Mouse (Mus musculus): ENCODE measurements around the gene Dmkn. TPM values are rescaled to one million over a fixed set of nuclear protein-coding genes. Genes with fewer than 3 reads are reported as not detected.

Dmkn gene
- polyA plus RNA-seq, 1 experiment from 2014 or later, result not detected

DNA sequence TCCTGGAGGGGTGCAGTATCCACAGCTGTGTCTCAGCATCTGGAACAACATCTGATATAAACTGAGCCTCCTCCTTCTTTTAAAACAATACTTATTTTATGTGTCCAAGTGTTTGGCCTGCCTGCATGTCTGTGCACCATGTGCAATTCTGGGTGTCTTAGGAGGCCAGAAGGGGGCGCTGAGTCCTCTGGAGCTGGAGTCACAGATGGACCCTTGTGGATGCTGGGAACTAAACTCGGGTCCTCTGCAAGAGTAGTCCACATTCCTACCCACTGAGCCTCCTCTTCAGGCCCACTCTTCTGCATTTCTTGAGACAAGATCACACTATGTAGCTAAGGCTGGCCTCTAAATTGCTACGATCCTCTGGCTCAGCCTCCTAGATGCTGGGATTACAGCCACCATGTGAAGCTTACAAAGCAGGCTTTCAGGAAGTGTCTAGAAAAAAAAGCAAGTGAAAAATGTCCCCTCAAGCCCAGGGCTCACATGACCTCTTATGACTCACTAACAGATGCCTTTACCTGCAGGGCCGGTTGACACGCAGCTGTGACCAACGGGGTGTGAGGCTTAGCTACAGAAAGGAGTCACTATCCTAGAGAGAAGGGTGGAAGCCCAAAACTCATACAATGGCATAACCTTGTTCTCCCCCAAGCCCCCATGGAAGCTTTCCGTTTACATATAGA is 15.9 kb upstream of the Dmkn start:
- ATAC-seq (replicated peaks; ENCODE audit: insufficient number of reproducible peaks, low FRiP score, low TSS enrichment, low read depth), result no peak
- Histone ChIP-seq H3K4me1 (ENCODE audit: control insufficient read depth, insufficient read depth, low read length) (no peaks in the 10 kb centered on the region), H3K9me3 (replicated peaks; ENCODE audit: control insufficient read depth, low read length) (no peaks in the 10 kb centered on the region), H3K4me2 (ENCODE audit: low read depth, low read length) (no peak overlapping the region), H3K36me3 (replicated peaks; ENCODE audit: control insufficient read depth, insufficient read depth, low read depth, low read length) (no peaks in the 10 kb centered on the region), H3K9ac (replicated peaks; ENCODE audit: low read length) (no peak overlapping the region), H3K4me3 (ENCODE audit: low read depth, low read length) (no peak overlapping the region), H3K27ac (replicated peaks; ENCODE audit: low read depth, low read length) (no peak overlapping the region), H3K27me3 (ENCODE audit: control insufficient read depth, insufficient read depth, low read length) (no peaks in the 10 kb centered on the region)
- WGBS, result 84% methylated on average over 7 of the region's 7 CpGs
- no peak for DNase-seq (ENCODE audit: low spot score)

DNA sequence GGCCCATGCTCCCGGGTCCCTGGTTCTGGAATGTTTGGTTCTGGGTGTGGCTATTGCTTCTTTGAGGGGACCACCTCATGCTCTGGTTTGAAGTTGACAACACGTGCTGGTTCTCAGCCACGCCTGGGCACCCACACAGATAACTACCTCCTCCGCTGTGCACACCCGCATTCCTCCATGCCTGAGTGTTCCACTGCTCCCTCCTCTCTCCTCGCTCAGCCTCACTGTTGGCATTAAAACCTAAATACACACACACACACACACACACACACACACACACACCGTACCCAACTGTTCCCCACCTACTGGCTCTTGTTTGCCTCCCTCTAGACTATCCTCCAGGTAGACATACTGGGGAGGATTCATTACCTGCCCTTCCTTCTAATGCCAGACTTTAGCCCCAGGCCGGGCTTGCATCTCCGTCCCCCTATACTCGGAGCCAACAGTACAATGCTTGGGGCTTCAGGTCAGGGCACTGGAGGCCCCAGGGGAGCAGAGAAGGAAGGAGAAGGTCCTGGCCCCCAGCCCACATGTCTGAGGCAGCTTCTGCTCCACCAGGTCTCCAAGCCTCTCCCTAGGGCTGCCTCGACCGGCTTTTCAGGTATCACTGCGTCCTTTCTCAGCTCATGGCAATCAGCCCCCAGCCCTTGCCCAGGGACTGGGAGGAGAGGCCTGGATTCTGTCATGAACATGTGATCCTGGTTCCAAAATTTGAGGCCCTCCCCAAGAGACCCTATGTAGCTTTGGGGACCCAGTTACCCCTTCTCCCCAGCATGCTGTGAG is 13.5 kb upstream of the Dmkn start:
- H3K4me1 ChIP-seq (ENCODE audit: control insufficient read depth, insufficient read depth, low read length), result no peaks in the 10 kb centered on the region
- no peak overlapping the region for H3K27ac ChIP-seq (replicated peaks; ENCODE audit: low read depth, low read length)
- H3K4me3 ChIP-seq (ENCODE audit: low read depth, low read length), result no peak overlapping the region
- no peak overlapping the region for H3K9ac ChIP-seq (replicated peaks; ENCODE audit: low read length)
- no peaks in the 10 kb centered on the region for H3K36me3 ChIP-seq (replicated peaks; ENCODE audit: control insufficient read depth, insufficient read depth, low read depth, low read length)
- no peak overlapping the region for H3K4me2 ChIP-seq (ENCODE audit: low read depth, low read length)
- H3K9me3 ChIP-seq (replicated peaks; ENCODE audit: control insufficient read depth, low read length), result no peaks in the 10 kb centered on the region
- no peaks in the 10 kb centered on the region for H3K27me3 ChIP-seq (ENCODE audit: control insufficient read depth, insufficient read depth, low read length)
- DNase-seq (ENCODE audit: low spot score) (no peak), ATAC-seq (replicated peaks; ENCODE audit: insufficient number of reproducible peaks, low FRiP score, low TSS enrichment, low read depth) (no peak)
- 87% methylated on average over 13 of the region's 13 CpGs for WGBS

GRCm38 (mm10) chr7:30751086-30751669 is 12.4 kb upstream of the Dmkn start, which contains the start of gene Sbsn:
Gene Sbsn (plus strand): TSS chr7:30751471.
- no peaks in the 10 kb centered on the region for H3K27me3 ChIP-seq (ENCODE audit: control insufficient read depth, insufficient read depth, low read length)
- no peaks in the 10 kb centered on the region for H3K4me1 ChIP-seq (ENCODE audit: control insufficient read depth, insufficient read depth, low read length)
- no peak within 1 kb of the TSS for H3K27ac ChIP-seq (replicated peaks; ENCODE audit: low read depth, low read length)
- ATAC-seq (replicated peaks; ENCODE audit: insufficient number of reproducible peaks, low FRiP score, low TSS enrichment, low read depth) (no peak), DNase-seq (ENCODE audit: low spot score) (no peak)
- H3K9ac ChIP-seq (replicated peaks; ENCODE audit: low read length), result no peak within 1 kb of the TSS
- H3K4me3 ChIP-seq (ENCODE audit: low read depth, low read length), result no peak within 1 kb of the TSS
- H3K36me3 ChIP-seq (replicated peaks; ENCODE audit: control insufficient read depth, insufficient read depth, low read depth, low read length), result no peaks in the 10 kb centered on the region
- no peak within 1 kb of the TSS for H3K4me2 ChIP-seq (ENCODE audit: low read depth, low read length)
- no peaks in the 10 kb centered on the region for H3K9me3 ChIP-seq (replicated peaks; ENCODE audit: control insufficient read depth, low read length)
- 72% methylated on average over 5 of the region's 5 CpGs for WGBS

DNA sequence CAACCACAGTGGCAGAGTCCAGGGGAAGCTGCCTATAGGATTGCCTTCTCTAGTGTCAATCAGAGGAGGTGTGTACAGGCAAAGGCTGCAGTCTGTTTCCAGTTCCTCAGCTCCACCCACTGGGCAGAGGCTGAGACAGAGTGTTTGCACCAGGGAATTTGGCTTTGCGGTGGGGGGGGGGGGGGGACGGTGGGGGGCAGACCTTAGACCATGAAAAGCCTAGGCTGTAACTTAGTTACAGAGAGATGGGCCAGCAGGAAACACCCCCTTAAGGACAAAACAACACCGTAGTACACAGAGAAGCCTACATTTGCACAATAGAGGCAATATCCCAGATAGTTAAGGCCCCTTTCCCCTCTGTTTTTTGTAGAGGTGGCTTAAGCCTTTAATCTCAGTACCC is 6.6 kb upstream of the Dmkn start:
- H3K4me1 ChIP-seq (ENCODE audit: control insufficient read depth, insufficient read depth, low read length), result no peaks in the 10 kb centered on the region
- ATAC-seq (replicated peaks; ENCODE audit: insufficient number of reproducible peaks, low FRiP score, low TSS enrichment, low read depth) (no peak), DNase-seq (ENCODE audit: low spot score) (no peak)
- no peaks in the 10 kb centered on the region for H3K9me3 ChIP-seq (replicated peaks; ENCODE audit: control insufficient read depth, low read length)
- WGBS, result 65% methylated on average over 3 of the region's 3 CpGs
- no peak overlapping the region for H3K4me2 ChIP-seq (ENCODE audit: low read depth, low read length)
- no peak overlapping the region for H3K4me3 ChIP-seq (ENCODE audit: low read depth, low read length)
- no peaks in the 10 kb centered on the region for H3K27me3 ChIP-seq (ENCODE audit: control insufficient read depth, insufficient read depth, low read length)
- no peak overlapping the region for H3K9ac ChIP-seq (replicated peaks; ENCODE audit: low read length)
- H3K27ac ChIP-seq (replicated peaks; ENCODE audit: low read depth, low read length), result no peak overlapping the region
- H3K36me3 ChIP-seq (replicated peaks; ENCODE audit: control insufficient read depth, insufficient read depth, low read depth, low read length), result no peaks in the 10 kb centered on the region

DNA sequence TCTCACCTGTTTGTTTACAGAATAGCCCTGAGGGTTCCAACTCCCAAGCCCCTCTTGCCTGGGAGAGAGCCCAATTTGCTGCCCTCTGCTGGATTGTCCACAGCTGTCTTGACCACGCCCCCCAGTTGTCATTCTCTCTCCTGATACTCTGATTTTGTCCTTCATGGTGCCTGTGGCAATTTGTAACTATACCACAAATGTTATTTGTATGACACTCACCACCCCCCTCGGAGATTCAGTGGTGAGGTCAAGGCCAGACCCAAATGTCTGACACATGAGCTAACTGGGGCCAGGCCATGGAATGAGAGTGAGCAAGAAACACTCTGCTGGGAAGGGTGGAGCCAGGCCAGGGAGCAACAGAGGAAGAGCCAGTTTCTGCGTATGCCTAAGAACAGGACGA is 4.7 kb upstream of the Dmkn start:
- Histone ChIP-seq H3K9ac (replicated peaks; ENCODE audit: low read length) (no peak overlapping the region), H3K4me3 (ENCODE audit: low read depth, low read length) (no peak overlapping the region), H3K4me1 (ENCODE audit: control insufficient read depth, insufficient read depth, low read length) (no peaks in the 10 kb centered on the region), H3K27ac (replicated peaks; ENCODE audit: low read depth, low read length) (no peak overlapping the region), H3K9me3 (replicated peaks; ENCODE audit: control insufficient read depth, low read length) (no peaks in the 10 kb centered on the region), H3K36me3 (replicated peaks; ENCODE audit: control insufficient read depth, insufficient read depth, low read depth, low read length) (no peaks in the 10 kb centered on the region), H3K4me2 (ENCODE audit: low read depth, low read length) (no peak overlapping the region), H3K27me3 (ENCODE audit: control insufficient read depth, insufficient read depth, low read length) (no peaks in the 10 kb centered on the region)
- ATAC-seq (replicated peaks; ENCODE audit: insufficient number of reproducible peaks, low FRiP score, low TSS enrichment, low read depth) (no peak), DNase-seq (ENCODE audit: low spot score) (peak; percentile 44)
- WGBS, result 33% methylated on average over 4 of the region's 4 CpGs

- WGBS, result 78% methylated on average over 4 of the region's 4 CpGs
- H3K36me3 ChIP-seq (replicated peaks; ENCODE audit: control insufficient read depth, insufficient read depth, low read depth, low read length), result no peaks in the 10 kb centered on the region
- no peak for DNase-seq (ENCODE audit: low spot score)
- H3K27ac ChIP-seq (replicated peaks; ENCODE audit: low read depth, low read length), result no peak overlapping the region
- H3K9me3 ChIP-seq (replicated peaks; ENCODE audit: control insufficient read depth, low read length), result no peaks in the 10 kb centered on the region
- H3K4me3 ChIP-seq (ENCODE audit: low read depth, low read length), result no peak overlapping the region
- H3K27me3 ChIP-seq (ENCODE audit: control insufficient read depth, insufficient read depth, low read length), result no peaks in the 10 kb centered on the region
- H3K9ac ChIP-seq (replicated peaks; ENCODE audit: low read length), result no peak overlapping the region
- H3K4me2 ChIP-seq (ENCODE audit: low read depth, low read length), result no peak overlapping the region
- no peaks in the 10 kb centered on the region for H3K4me1 ChIP-seq (ENCODE audit: control insufficient read depth, insufficient read depth, low read length)
- no peak for ATAC-seq (replicated peaks; ENCODE audit: insufficient number of reproducible peaks, low FRiP score, low TSS enrichment, low read depth)
Measured at GRCm38 (mm10) chr7:30761769-30762352, 1.7 kb upstream of the Dmkn start.

DNA sequence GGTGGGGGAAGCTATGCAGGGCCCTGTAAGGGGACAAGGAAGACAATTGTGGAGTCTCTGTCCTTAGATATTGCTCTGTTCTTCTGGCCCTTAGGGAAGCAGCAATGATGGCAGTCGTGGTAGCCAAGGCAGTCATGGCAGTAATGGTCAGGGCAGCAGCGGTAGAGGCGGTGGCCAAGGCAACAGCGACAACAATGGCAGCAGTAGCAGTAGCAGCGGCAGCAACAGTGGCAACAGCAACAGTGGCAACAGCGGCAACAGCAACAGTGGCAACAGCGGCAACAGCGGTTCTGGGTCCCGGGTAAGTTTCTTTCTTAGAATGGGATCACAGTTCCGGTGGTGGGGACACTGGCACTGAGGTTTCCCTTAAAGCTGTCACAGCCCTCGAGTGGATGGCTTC is 1.6 kb downstream of the Dmkn start:
- Histone ChIP-seq H3K4me3 (ENCODE audit: low read depth, low read length) (no peak overlapping the region), H3K4me1 (ENCODE audit: control insufficient read depth, insufficient read depth, low read length) (no peaks in the 10 kb centered on the region), H3K27me3 (ENCODE audit: control insufficient read depth, insufficient read depth, low read length) (no peaks in the 10 kb centered on the region), H3K36me3 (replicated peaks; ENCODE audit: control insufficient read depth, insufficient read depth, low read depth, low read length) (no peaks in the 10 kb centered on the region), H3K9ac (replicated peaks; ENCODE audit: low read length) (no peak overlapping the region), H3K27ac (replicated peaks; ENCODE audit: low read depth, low read length) (no peak overlapping the region), H3K9me3 (replicated peaks; ENCODE audit: control insufficient read depth, low read length) (no peaks in the 10 kb centered on the region), H3K4me2 (ENCODE audit: low read depth, low read length) (no peak overlapping the region)
- DNase-seq (ENCODE audit: low spot score) (no peak), ATAC-seq (replicated peaks; ENCODE audit: insufficient number of reproducible peaks, low FRiP score, low TSS enrichment, low read depth) (no peak)
- 37% methylated on average over 11 of the region's 11 CpGs for WGBS

DNA sequence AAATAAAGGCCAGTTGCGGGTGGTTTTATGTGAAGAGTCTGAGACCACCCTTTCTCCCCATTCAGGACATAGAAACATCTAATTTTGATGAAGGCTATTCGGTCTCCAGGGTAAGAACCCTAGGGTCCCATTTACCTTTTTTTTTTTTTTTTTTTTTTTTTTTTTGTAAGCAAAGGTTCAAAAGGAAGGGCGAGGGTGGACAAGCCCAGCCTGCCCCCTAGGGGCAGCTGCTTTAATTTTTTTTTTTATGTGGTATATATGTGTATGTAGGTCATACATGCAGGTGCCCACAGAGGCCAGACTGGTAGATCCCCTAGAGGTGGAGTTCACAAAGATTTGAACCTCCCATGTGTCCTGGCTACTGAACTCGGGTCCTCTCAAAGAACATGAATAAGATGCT is 2.9 kb downstream of the Dmkn start:
- no peaks in the 10 kb centered on the region for H3K9me3 ChIP-seq (replicated peaks; ENCODE audit: control insufficient read depth, low read length)
- no peaks in the 10 kb centered on the region for H3K27me3 ChIP-seq (ENCODE audit: control insufficient read depth, insufficient read depth, low read length)
- no peaks in the 10 kb centered on the region for H3K36me3 ChIP-seq (replicated peaks; ENCODE audit: control insufficient read depth, insufficient read depth, low read depth, low read length)
- no peak overlapping the region for H3K4me2 ChIP-seq (ENCODE audit: low read depth, low read length)
- WGBS, result 93% methylated on average over 4 of the region's 4 CpGs
- DNase-seq (ENCODE audit: low spot score), result no peak
- no peak for ATAC-seq (replicated peaks; ENCODE audit: insufficient number of reproducible peaks, low FRiP score, low TSS enrichment, low read depth)
- no peak overlapping the region for H3K27ac ChIP-seq (replicated peaks; ENCODE audit: low read depth, low read length)
- H3K4me1 ChIP-seq (ENCODE audit: control insufficient read depth, insufficient read depth, low read length), result no peaks in the 10 kb centered on the region
- no peak overlapping the region for H3K4me3 ChIP-seq (ENCODE audit: low read depth, low read length)
- no peak overlapping the region for H3K9ac ChIP-seq (replicated peaks; ENCODE audit: low read length)

Data from embryonic facial prominence, embryonic 11.5 days (tissue).